Mouse (Mus musculus) c-Kit-positive CD71-negative TER-119-negative erythroid progenitor cells, embryonic 14.5 days (primary cell): ENCODE data around the gene Dgki.

Experiments used
- DNase-seq: peaks from one replicate; pipeline ENCODE4 v3.0.0-alpha.2; 2013; ENCODE audit warnings: low read depth

Gene Dgki

DNA sequence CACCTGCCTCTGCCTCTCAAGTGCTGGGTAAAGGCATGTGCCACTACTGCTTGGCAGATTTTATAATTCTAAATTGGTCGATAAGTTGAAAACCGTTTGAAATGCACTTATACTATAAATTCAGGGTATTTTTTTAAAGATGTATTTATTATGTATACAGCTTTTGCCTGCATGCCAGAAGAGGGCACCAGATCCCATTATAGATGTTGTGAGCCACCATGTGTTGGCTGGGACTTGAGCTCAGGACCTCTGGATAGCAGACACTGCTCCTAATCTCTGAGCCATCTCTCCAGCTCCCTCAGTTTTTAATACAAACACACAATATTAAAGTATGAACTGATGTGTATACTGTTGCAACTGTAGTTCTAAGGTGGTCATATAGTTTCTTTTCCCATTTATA lies 288.4 kb downstream of the Dgki start:
- no peak for DNase-seq

DNA sequence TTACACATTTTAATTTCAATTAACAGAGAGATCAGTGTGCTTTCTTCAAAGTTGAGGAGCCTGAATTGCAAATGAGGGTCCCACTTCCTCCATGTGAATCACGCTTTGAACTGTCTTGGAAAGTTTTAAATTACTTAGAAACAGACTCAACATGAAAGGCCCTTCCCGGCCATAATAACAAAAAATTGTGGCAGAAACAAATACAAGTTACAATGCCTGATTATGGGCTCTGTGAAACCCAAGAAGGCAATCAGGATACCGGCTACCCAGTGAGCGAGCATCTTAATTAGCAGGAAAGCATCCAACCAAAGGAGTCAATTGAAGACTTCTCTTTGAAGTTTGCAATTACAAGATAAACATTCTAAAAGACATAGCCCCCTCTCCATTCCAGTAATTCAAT lies 292.4 kb downstream of the Dgki start:
- no peak for DNase-seq

DNA sequence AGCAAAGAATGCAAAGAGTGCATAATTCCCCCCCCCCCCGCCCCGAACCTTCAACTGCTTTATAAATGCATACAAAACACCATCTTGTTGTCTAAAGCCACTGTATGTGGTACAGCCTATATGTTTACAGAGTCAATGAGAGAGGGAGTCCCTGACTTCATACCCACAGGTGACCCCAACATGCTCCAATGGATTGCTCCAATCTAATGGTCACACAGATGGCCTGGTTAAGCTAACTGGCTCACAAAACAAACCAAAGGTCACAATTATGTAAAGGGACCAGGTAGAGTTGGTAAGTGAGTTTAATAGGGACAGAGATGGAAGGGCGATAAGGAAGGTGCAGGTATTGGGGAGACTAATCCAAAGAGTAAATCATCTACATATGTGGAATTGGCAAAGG lies 295.1 kb downstream of the Dgki start:
- DNase-seq, result no peak

DNA sequence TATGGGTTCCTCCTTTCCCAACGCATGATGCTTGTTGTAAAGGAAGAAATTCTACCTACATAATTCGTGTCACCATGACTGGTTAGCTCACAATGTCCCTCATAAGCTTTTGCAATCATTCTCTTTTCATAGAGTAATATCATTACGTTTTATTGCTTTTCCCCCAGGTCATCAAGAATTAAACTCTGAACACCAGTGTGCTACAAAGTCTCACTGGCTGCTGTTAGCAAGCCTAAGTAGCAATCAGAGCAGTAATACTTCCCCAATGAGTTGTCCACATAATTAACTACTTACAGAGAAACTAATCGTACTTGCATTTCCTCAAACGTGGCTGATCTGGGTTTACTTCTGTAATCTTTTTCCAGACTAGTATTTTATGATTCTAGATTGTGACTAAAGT lies 296.7 kb downstream of the Dgki start:
- DNase-seq, result no peak

DNA sequence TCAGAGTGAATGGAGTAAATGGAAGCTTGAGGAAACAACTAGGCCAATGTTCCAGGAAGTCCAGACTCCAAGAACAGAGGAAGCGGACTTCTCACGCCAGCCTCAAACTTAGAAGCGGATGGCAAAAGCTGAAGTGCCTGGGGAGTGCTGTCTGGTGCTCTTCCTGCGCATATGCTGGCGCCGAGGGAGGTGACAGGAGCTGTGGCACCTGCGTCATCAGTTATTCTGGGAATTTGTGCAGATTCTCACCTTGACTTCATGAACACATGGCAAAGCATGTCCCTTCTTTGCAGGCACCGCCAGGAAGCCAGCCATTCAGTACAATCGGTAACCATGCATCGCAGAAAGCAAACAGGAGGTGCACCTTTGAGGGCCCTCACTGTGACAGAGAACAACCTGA lies 301.0 kb downstream of the Dgki start:
- DNase-seq, result no peak

DNA sequence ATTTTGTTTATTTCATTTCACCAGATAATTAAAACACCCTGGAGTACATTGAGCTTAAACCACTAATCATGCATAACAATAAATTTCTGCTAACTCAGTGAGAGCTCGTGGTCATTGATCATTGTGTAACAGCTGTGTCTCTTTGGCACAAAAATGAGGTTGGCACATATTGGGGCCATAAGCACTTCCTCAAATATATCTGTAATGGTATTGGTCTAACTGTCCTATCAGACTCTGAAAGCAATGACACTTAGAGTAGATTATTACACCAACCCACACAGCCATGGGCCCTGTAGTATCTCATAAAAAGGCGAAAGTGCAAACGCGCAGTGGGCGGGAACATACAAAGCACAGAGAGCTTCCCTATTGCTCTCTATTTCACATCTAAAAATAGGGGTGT lies 305.7 kb downstream of the Dgki start:
- no peak for DNase-seq

DNA sequence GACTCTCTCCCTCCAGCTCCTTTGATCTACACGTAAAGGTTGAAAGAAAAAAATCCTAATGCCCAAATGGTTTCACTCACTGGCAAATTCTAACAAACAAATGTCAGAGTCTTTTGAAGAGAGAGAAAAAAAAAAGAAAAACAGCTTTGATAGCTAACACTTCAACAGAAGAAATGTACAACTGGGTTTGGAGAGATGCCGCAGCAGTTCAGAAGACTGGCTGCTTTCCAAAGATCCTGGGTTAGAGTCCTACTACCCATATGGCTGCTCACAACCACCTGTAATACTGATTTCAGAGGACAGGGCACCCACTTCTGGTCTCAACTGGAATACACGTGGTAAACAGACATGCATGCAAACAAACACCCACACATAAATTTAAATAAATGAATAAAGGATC lies 309.8 kb downstream of the Dgki start:
- no peak for DNase-seq

DNA sequence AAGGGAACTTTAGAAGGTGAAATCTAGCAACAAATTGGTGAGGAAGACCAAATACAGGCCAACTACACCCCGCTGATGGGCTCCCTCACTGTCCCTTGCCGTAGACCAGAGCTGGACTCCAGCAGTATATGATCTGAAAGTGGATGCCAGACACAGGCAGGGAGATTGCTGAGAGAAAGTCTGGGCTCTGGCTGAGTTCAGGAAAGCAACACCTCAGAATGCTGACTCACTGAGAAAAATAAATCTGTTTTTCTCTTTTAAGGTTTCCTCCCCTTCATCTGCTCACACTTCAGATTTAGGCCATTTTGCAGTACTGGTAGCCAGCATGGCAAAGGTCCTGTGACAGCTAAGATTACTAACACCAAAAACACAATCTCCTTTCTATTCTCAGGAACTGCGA lies 311.2 kb downstream of the Dgki start:
- no peak for DNase-seq

DNA sequence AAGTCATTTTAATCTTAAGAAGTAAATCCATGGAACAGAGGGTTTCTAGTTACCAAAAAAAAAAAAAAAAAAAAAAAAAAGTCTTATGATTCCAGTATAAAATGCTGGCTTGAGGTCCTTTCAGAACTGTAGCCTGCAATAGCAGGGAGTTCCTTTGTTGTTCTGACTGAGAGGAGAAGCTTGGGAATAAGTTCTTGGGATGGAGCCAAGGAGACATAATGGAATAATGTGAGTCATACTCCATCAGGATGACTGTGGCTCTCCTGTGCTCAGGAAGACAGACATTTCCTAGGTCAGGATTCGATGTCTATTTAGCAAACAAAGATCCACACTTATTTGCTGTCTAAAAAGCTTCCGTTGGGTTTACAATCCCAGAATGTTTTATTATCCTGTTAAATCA lies 318.3 kb downstream of the Dgki start:
- DNase-seq, result no peak

DNA sequence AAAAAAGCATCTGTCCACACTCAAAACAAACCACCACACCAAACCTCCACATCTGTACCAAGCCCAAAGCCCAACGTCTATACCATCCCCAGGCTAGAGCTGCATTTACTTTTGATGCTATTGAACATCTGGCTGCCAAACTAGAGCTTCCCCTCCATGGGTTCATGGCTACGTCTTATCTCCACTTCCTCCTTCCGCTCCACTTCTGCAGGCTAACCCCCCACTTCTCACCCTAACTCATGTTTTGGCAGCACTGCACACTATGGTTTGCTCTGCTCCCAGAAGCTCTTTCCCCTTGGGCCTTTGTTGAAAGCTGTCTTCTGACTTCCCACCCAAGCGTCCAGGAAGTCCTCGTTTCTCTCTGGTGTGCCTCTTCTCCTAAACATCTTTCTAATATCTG lies 319.5 kb downstream of the Dgki start:
- no peak for DNase-seq

DNA sequence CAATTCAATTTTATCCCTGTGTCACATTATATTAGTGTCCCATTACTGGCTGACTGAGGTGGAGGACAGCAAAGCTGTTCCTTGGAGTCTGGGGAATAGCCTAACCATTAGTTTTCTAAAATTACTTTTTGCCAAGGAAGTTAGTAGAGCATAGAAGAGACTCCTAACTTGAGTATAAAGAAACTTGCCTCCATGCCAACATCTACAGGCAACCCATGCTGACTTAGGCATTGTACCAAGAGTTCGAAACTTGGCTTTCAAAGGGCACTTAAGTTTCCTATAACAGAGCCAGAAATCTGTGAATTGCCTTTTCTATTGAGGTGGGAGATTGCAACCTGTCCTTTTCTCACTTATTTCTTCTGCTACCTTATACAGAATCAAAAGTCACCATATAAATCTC lies 321.8 kb downstream of the Dgki start:
- DNase-seq, result no peak

DNA sequence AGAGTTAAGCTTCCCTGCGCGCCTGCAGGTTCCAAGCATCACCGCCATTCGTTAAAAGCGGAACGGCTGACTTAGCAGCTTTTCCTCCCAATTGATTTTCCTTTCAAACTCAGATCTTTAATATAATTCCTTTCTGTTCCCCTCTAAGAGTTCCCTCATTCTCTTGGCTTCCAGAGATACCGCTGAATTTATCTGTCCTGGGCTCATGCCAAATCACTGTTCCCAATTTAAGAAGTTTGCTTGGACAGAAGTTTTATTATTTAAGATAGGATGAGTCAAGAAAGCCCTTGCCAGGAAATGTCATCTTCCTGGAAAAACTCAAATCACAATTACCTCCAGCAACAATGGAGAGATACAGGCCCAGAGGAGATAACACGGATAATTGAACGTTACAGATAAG lies 326.9 kb downstream of the Dgki start:
- DNase-seq, result no peak

DNA sequence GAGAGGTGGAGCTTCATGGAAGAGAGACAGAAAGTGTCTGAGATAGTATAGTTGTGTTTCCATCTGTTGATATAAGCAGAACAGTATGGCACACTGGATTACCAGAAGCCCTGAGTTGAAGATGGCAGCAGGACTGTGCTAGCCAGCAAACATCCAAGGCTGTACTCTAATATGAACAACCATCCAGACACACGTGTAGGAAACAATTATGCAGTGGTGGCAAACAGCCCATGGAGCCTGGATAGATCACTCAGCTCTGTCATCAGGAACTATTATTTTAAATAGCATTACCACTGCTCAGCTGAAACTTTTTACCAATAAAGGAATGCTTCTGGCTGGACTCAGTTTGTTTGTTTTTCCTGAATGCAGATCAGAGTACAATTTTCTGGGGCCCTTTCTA lies 327.5 kb downstream of the Dgki start:
- DNase-seq, result no peak

DNA sequence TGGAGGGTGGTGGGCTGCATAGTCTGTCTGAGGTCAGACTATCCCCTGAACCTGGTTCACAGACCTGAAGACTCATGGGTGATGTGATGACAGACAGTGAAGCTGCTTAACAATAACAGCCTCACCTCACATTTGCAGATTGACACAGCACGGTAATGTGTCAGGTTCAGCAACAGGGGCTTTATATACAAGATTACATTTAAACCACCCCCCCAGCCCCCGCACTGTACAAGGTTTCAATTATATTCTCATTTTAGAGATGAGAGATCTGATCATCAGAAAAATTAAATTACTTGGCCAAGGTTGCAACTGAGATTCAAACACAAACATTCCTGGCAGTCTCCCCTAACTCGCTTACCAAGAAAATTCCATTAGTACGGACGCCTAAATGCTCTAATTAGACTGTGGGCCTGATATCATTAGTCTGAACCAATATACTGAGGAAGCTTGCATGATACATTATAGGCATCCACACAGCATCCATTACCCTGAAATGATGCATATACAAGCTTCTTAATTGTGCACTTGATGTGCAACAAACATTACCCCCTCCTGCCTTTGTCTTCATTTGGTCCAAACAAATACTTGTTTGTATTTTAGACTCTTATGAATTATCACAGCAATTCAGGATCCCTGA lies 330.6 kb downstream of the Dgki start:
- DNase-seq, result no peak

DNA sequence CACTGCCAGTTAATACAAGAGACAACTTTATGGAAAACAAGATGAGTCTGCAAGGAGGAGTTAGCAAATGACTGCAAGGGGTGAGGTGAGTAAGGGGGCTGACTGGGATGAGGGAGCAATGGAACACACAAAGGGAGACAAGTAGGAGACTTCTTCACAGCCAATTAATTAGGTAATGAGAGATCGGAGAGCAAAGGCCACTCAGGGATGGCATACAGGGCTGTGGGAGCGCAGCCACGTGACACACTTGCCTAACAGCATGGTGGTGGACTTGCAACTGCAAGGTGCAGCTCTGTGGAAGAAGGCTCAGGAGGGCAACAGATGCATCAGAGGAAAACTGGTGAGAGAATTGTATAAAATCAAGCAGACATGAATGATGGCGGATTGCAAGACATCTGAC lies 339.3 kb downstream of the Dgki start:
- no peak for DNase-seq

DNA sequence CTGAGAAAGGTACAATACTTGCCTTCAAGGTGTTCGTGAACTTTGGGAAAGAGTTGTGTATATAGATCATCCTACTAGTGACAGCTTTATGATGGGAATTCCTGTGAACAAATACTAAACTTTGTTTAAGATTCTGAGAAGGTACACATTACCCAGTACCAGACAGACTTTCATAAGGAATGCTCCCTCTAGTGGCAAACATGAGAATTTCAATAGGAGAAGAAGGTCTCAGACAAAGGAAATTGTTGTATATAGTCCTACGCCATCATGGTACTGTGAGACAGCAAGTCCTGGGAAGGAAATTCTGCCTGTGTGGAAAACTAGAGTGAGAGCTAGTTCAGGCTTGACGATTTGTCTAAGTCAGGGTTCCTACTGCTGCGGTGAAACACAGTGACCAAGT lies 344.7 kb downstream of the Dgki start:
- peak; percentile 6 for DNase-seq

DNA sequence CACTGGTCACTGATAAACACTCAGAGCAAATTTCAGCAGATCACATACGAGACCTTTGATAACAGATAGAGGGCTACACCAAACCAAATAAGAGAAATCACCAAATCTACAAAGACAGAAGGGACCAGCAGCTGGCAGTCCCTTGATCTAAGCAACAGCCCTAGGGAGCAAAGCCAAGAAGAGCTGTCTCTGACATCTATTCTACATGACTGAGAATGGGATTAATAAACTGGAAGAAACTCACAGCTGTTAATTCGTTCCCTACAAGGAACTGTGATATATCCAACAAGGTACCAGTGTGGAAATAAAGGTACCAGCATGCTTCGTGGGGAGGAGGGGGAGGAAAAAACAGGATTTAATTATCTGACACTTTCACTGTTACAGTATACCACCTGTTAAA lies 349.3 kb downstream of the Dgki start:
- no peak for DNase-seq

DNA sequence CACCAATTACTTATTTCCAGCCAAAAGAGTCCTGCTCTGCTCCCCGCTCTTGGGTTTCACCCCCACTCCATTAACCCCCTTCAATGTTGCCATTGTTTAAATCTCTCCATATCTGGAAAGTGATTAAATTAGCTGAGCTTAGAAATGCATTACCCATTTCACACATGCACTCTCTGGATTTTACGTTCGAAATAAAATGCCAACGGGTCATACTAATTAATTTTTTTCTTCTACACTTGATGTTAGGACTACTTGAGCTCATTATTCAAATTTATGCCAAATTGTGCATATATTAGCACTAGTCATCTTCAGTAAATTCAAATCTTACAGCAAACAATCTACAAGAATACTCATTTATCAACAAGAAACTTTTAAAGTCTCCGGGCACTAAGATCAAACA lies 352.1 kb downstream of the Dgki start:
- no peak for DNase-seq

DNA sequence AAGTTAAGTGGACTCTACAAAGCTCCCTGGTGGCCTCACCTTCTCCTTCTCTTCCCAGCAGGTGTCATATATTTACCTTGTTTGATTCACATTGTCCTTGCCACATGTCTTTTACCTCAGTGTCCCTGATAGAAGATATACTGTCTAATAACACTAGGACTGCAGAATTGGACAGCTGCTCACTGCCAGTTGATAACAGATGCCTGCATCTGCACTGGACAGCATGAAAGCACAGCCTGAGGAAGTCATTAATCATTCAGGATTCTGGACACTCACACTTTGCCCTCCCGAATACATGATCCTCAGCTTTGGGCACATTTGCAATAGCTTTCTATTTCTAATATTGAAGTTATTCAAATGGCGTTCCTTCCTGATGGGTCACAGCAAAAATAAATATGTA lies 362.5 kb downstream of the Dgki start:
- DNase-seq, result no peak

DNA sequence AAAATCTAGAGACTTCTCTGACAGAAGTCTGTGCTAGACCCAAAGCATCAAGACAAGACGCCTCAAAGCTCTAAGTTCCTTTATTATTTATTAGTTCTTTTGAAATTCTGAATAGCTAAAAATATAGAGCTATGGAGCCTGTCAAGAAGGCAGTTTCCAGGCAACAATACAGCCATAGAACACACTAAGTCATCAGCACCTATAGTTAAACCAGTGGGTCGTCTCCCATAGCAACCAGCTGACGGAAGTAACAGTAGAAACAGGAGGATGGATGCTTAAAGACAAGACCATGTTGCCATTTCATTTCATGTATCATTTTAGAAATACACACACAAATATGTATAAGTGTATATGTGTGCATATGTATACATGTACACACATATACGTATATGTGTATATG lies 363.2 kb downstream of the Dgki start:
- no peak for DNase-seq

DNA sequence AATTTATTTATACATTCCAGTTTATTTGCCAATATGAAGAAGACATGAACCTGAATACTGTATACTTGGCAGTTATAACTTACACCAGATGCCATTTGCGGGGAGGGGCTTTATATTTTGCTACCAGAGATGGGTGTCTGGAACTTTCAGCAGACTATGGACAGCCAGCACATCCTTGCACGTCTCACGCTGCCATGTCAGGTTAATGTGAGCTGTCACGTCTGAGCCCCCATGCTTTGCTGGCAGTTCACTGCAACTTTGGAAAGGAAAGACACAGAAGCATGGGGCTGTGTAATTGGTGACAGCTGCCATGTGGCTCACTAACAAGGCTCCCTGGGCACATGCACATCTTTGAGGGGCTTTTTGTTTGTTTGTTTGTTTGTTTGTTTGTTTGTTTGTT lies 368.5 kb downstream of the Dgki start:
- DNase-seq, result no peak

DNA sequence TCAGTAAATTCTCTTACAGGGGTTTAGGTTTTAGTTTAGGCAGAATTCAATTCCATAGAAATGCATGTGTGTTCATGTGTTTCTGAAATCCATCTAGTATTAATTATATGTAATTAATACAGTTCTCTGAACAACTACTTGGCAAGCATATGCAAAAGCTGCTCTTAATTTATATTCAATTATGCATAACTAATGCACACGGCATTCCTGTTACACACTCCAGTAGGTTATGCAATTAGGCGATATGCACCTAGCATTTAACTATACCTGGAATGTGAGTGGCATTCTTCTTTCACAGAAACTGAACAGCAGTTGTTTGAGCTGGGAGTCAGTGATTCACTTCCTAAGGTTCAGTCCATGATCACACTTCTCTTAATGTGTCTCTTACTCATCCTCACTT lies 370.2 kb downstream of the Dgki start:
- DNase-seq, result no peak

DNA sequence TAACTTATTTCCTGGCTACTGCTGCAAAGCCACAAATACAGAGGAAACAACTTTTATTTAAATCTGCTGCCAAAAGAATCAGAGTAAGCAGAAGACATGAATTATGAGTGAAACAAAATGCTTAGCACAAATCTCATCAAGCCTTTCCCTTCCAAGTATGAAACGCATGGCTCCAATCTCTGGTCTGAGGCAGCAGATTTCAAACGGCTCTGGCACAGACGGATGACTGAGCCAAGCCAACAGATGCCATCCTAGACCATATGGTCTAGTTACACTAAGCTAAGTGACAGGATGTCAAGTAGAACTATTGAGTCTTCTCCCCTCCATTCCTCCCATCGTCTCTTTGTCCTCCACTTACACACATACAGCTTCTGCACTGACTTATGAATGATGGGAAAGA lies 373.5 kb downstream of the Dgki start:
- no peak for DNase-seq

DNA sequence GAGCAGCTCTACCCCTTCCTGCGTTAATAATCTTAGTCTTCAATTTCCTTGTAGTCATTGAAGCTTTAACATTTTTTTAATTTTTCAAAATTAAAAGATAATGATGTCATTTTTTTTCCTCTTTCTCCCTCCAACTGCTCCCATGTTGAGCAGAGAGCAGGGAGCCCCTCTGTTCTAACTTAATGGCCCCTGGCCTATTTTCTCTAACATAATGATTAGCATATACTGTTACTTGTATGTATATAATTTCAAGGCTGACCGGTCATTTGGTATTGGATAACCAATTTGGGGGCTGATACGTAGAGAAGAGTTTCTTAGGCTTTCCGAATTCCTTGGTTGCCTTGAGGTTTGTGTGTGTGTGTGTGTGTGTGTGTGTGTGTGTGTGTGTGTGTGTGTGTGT lies 378.0 kb downstream of the Dgki start:
- DNase-seq, result no peak

DNA sequence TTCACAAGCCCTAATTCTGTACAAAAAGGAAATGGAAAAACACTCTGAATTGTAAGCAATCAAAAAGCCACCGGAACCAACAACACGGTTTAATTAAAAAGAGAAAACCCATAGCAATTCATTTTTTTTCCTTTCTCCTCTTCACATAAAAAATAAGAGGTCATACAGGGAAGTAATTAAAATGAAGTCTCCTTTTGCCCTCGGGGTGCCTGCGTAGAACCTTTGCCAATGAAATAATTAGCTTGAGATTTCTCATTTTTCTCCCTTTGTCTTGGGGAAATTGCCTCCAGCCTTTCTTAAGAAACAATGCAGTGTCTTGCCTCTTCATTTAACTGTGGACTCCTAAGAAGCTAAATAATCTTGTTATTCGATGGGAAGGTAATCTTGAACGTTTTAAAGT lies 388.4 kb downstream of the Dgki start:
- DNase-seq, result no peak
